Comparison of ENCODE assay signal across 30 mouse cellular contexts in the genomic region with DNA sequence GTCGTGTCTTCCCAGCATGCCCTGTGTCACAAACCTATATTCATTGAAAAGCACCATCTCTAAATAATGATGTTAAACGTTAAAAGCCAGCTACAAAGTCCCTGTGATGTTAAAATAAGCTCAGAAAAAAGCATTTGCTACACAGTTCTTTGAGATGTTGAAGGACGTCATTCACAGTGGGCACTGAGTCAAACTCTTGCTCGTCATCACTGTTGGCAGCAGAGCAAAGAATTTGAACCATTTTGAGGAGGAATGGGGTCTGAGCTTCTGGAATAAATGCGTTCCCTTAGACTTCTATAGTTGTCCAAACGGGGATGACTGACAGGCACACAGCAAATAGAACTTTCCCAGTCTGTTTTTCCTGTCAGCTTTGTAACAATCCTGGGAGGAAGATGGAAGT. TPM values are rescaled to one million over a fixed set of nuclear protein-coding genes. Genes with fewer than 3 reads are reported as not detected.
DNase-seq lines count a peak whose midpoint lies in the region; ATAC-seq and TF ChIP-seq lines count a peak whose summit lies in the region.
"Had no signal": no experiment of that assay in that cellular context is flagged by ENCODE, and none has a peak within 500 bp of the region (broad histone marks: within the 10 kb centered on the region; RNA-seq: fewer than 3 reads in every experiment).

No protein-coding gene starts in this region.

- peaks cover 8% of the 10 kb centered on the region for H3K4me1 ChIP-seq in forebrain, postnatal 0 days (ENCODE audit: insufficient read depth)
- H3K4me1 ChIP-seq in forebrain, embryonic 16.5 days (replicated peaks; ENCODE audit: control insufficient read depth, insufficient read depth, low read length) = peaks cover 9% of the 10 kb centered on the region
- H3K4me1 ChIP-seq in lung, adult 2 months (ENCODE audit: control insufficient read depth, insufficient read depth, low read length) = peaks cover 7% of the 10 kb centered on the region

- DNase-seq in forebrain, postnatal 0 days = peak; percentile 29
- peak; percentile 29 to 40 for DNase-seq in lung, postnatal 4 days
- DNase-seq in lung, adult 2 months = no peak
- DNase-seq in adrenal gland, postnatal 25 days = peak; percentile 15
- no peak for DNase-seq in gastrocnemius, adult 18-20 months (ENCODE audit: low spot score)
- no peak for DNase-seq in retina, postnatal 1 day
- DNase-seq: cerebellum, adult 2 months; cerebellum, postnatal 14 days; heart, adult 2 months; heart, postnatal 10 days; kidney, adult 18-20 months; kidney, postnatal 36 days; right cerebral cortex, postnatal 25 days; thymus, postnatal 14 days had no signal

- H3K27ac ChIP-seq in forebrain, postnatal 0 days (ENCODE audit: low read depth, low read length) = no peak overlapping the region
- no peak overlapping the region for H3K27ac ChIP-seq in forebrain, embryonic 16.5 days (ENCODE audit: low read length)
- H3K27ac ChIP-seq: embryonic facial prominence, embryonic 10.5 days; embryonic facial prominence, embryonic 15.5 days; forebrain, embryonic 13.5 days; heart, adult 2 months; heart, embryonic 13.5 days; hindbrain, embryonic 10.5 days; layer of hippocampus, adult 2 months; left cerebral cortex, adult 2 months; limb, embryonic 13.5 days; macrophage; midbrain, embryonic 13.5 days; stomach, embryonic 15.5 days had no signal

- H3K9ac ChIP-seq in forebrain, postnatal 0 days = no peak overlapping the region
- no peak overlapping the region for H3K9ac ChIP-seq in forebrain, embryonic 16.5 days (replicated peaks; ENCODE audit: low read depth, low read length)
- H3K9ac ChIP-seq: embryonic facial prominence, embryonic 15.5 days; forebrain, embryonic 13.5 days; heart, embryonic 13.5 days; limb, embryonic 13.5 days; midbrain, embryonic 13.5 days; stomach, embryonic 15.5 days had no signal

- H3K36me3 ChIP-seq in forebrain, postnatal 0 days (ENCODE audit: insufficient read depth) = no peaks in the 10 kb centered on the region
- H3K36me3 ChIP-seq in forebrain, embryonic 16.5 days (ENCODE audit: control insufficient read depth, insufficient read depth) = no peaks in the 10 kb centered on the region
- H3K36me3 ChIP-seq: embryonic facial prominence, embryonic 10.5 days; embryonic facial prominence, embryonic 15.5 days; heart, embryonic 13.5 days; hindbrain, embryonic 10.5 days; limb, embryonic 13.5 days; midbrain, embryonic 13.5 days; stomach, embryonic 15.5 days had no signal

- ATAC-seq in forebrain, postnatal 0 days = no peak
- no peak for ATAC-seq in forebrain, embryonic 16.5 days
- ATAC-seq: activated CD4-positive, CD25-positive, alpha-beta regulatory T cell, adult 4 months; CD4-positive, CD25-positive, alpha-beta regulatory T cell, adult 4 months; forebrain, embryonic 13.5 days; hindbrain, embryonic 16.5 days; midbrain, embryonic 13.5 days had no signal

- 31% methylated on average over 6 of the region's 6 CpGs for WGBS in forebrain, postnatal 0 days
- 44% methylated on average over 6 of the region's 6 CpGs for WGBS in forebrain, embryonic 16.5 days
- 42% methylated on average over 6 of the region's 6 CpGs for WGBS in lung, adult 2 months

- no peak overlapping the region for H3K4me3 ChIP-seq in forebrain, postnatal 0 days (ENCODE audit: low read depth, low read length)
- H3K4me3 ChIP-seq in forebrain, embryonic 16.5 days (replicated peaks; ENCODE audit: low read length) = no peak overlapping the region
- H3K4me3 ChIP-seq in lung, adult 2 months (replicated peaks; ENCODE audit: extremely low read depth, low read depth, low read length) = no peak overlapping the region
- H3K4me3 ChIP-seq: embryonic facial prominence, embryonic 10.5 days; embryonic facial prominence, embryonic 15.5 days; forebrain, embryonic 13.5 days; heart, adult 2 months; heart, embryonic 13.5 days; hindbrain, embryonic 10.5 days; layer of hippocampus, adult 2 months; left cerebral cortex, adult 2 months; limb, embryonic 13.5 days; midbrain, embryonic 13.5 days; stomach, embryonic 15.5 days had no signal

- no peak overlapping the region for H3K4me2 ChIP-seq in forebrain, postnatal 0 days (ENCODE audit: low read depth)
- H3K4me2 ChIP-seq in forebrain, embryonic 16.5 days (ENCODE audit: low read length) = no peak overlapping the region
- H3K4me2 ChIP-seq: embryonic facial prominence, embryonic 15.5 days; forebrain, embryonic 13.5 days; heart, embryonic 13.5 days; limb, embryonic 13.5 days; liver, embryonic 11.5 days; midbrain, embryonic 13.5 days; stomach, embryonic 15.5 days had no signal

- TF ChIP-seq CTCF in forebrain, postnatal 0 days (IDR thresholded peaks at IDR 0.05; ENCODE audit: low read depth) = no peak
- TF ChIP-seq CTCF in lung, adult 2 months (IDR thresholded peaks at IDR 0.05; ENCODE audit: insufficient read depth, low read length) = no peak

- TF ChIP-seq POLR2A in lung, adult 2 months (IDR thresholded peaks at IDR 0.05; ENCODE audit: borderline replicate concordance, extremely low read depth, low read depth, low read length) = no peak

- no peaks in the 10 kb centered on the region for H3K27me3 ChIP-seq in forebrain, postnatal 0 days (ENCODE audit: insufficient read depth, low read length)
- no peaks in the 10 kb centered on the region for H3K27me3 ChIP-seq in forebrain, embryonic 16.5 days (replicated peaks; ENCODE audit: control insufficient read depth, insufficient read depth, low read length)
- H3K27me3 ChIP-seq: embryonic facial prominence, embryonic 15.5 days; forebrain, embryonic 13.5 days; heart, embryonic 13.5 days; limb, embryonic 13.5 days; stomach, embryonic 15.5 days had no signal

- H3K9me3 ChIP-seq in forebrain, postnatal 0 days (ENCODE audit: low read length) = no peaks in the 10 kb centered on the region
- no peaks in the 10 kb centered on the region for H3K9me3 ChIP-seq in forebrain, embryonic 16.5 days (ENCODE audit: control insufficient read depth, low read length)
- H3K9me3 ChIP-seq: embryonic facial prominence, embryonic 10.5 days; embryonic facial prominence, embryonic 15.5 days; forebrain, embryonic 13.5 days; heart, embryonic 13.5 days; hindbrain, embryonic 10.5 days; limb, embryonic 13.5 days; midbrain, embryonic 13.5 days; stomach, embryonic 15.5 days had no signal

RNA-seq across cellular contexts. Expression of gene Megf9, which starts 5.9 kb away (rescaled TPM):
- total RNA-seq in forebrain, postnatal 0 days (2014; rRNA removed) = 60.3 and 64.9 TPM in 2 replicates
- polyA plus RNA-seq in forebrain, postnatal 0 days (2015; fragmentation: Nextera tagmentation; extraction: Ambion mirVana) = 28.8 and 35.4 TPM in 2 replicates
- 32.0 and 38.4 TPM in 2 replicates for polyA plus RNA-seq in forebrain, embryonic 16.5 days (2015; fragmentation: Nextera tagmentation; extraction: Ambion mirVana)
- 26.1 and 39.8 TPM in 2 replicates for polyA plus RNA-seq in lung, adult 2 months (2012; rRNA removed)
- total RNA-seq in adrenal gland, postnatal 25 days (2021) = 25.4 and 43.8 TPM in 2 replicates
- 1 to 10 TPM; 2.3 to 3.6 TPM for total RNA-seq in gastrocnemius, adult 18-20 months (2021)

Comparison
In these comparisons a context has a peak if more than half of its experiments do, and no peak if none do; other contexts are left out.
1. DNase-seq: peak in forebrain, postnatal 0 days (single experiment), lung, postnatal 4 days (2 of 2) and adrenal gland, postnatal 25 days (single experiment); none in lung, adult 2 months (single experiment), gastrocnemius, adult 18-20 months (single experiment) and retina, postnatal 1 day (single experiment).